Mouse (Mus musculus): ENCODE data around the gene Tmem59l.

The Tmem59l gene

GRCm38 (mm10) chr8:70506328-70507026 is 19.3 kb upstream of the Tmem59l start, which contains the start of gene Rex1bd:
TSS of gene Rex1bd (minus strand) at chr8:70506752.
- peak; percentile 96 to 97 for DNase-seq

- DNase-seq: peak in 1 of 2 experiments; percentile 36
Measured at GRCm38 (mm10) chr8:70505698-70506327, 18.7 kb upstream of the Tmem59l start.

DNA sequence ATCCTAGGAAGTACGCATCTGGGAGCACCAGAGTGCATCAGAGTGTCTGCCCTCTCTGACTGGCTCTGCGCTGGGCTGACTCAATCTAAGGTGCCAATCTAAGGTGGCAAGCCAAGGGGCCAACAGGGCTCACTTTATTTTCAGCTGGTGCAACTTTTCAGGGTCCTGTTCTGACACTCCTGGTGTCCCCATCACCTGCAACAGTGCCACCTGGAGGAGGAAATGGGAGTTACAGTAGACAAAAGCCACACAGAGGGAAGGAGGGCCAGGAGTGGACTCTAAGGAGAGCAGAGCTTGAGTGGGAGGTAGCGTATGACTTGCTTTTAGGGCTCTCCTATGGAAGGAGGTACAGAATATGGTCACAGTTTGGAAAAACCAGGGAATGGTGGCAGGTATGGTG is 17.7 kb upstream of the Tmem59l start:
- peak; percentile 65 to 90 for DNase-seq

- DNase-seq: peak; percentile 49 to 74
Measured at GRCm38 (mm10) chr8:70504291-70504716, 17.1 kb upstream of the Tmem59l start.

DNA sequence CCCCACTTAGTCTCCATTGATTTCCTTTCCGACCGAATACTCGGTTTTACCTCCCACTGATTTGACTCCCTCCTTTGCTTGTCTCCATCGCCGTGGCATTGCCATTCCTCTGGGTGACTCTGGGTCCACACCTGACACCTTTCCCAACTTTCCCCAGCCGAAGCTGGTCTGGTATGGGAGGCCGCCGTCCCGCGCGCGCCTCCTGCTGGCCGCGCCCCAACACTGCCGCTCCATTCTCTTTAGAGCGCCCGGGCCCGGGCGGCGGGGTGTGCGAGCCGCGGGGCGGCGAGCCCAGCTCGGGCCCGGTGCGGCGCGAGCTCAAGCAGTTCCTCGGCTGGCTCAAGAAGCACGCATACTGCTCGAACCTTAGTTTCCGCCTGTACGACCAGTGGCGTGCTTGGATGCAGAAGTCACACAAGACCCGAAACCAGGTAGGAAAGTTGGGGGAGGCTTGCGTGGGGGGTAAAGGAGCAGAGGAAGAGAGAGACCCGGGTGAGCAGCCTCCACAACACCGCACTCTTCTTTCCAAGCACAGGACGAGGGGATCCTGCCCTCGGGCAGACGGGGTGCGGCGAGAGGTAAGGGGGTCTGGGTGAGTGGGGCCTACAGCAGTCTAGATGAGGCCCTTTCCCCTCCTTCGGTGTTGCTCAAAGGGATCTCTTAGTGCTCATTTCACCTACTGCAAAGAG is 16.0 kb upstream of the Tmem59l start:
- peak; percentile 63 to 83 for DNase-seq

GRCm38 (mm10) chr8:70502540-70502939 is 15.4 kb upstream of the Tmem59l start:
- no peak for DNase-seq

DNA sequence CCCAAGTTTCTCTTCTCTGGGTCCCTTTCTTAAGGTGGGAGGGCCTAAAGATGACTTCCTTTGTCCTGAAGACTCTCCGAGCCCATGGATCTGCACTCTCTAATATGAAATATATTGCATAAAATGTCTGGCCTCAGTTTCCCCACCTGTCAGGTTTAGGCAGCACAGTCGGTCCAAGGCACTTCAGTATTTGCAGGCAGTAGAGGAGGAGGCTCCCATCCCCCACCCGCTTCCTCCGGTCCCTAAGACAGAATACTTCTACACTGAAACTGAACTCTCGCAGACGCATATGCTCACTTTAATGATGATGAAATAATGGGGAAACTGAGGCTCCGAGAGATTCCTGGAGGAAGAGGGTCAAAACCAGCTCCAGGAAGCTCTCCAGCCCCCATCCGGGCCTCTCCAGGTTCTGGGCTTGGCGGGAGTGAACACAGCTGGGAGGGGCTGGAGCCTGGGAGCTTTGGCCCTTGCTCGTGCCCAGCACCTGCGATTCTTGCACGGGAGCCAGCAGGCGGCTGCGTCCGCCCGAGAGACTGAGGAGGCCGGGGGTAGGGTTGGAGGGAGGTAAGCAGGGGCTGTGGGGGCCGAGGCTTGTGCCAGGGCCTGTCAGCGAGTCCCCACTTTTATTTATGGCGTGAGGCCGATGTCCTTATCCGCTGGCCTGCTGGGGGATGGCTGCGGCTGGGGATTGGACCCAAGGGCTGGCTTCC is 14.8 kb upstream of the Tmem59l start:
- no peak for DNase-seq

DNA sequence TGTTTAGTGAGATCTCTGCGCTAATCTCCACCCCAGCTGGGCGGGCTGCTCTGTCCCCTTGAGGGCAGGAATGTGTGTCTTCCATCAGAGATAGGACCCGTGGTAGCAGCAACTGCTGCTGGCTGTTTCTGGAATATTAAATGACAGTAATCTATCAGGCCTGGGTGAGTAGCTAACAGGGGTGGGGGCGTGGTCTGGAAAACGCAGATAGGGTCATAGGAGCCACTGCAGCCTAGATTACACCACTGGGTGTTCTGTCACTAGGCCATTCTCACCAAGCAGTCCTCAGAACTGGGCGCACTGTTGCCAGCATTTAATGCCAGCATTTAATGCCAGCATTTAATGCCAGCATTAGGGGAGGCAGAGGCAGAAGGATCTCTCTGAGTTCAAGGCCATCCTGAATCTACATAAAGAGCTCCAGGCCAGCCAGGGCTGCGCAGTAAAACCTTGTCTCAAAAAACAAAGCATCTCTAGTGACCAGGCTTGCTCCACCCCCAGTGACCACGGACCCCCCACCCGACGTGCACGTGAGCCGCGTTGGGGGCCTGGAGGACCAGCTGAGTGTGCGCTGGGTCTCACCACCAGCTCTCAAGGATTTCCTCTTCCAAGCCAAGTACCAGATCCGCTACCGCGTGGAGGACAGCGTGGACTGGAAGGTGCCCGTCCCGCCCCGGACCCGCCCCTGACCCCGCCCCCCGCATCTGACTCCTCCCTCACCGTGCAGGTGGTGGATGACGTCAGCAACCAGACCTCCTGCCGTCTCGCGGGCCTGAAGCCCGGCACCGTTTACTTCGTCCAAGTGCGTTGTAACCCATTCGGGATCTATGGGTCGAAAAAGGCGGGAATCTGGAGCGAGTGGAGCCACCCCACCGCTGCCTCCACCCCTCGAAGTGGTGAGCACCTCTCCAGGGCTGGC is 13.5 kb upstream of the Tmem59l start:
- DNase-seq: peak; percentile 31 to 71

GRCm38 (mm10) chr8:70495771-70496062 is 8.6 kb upstream of the Tmem59l start:
- DNase-seq: no peak

DNA sequence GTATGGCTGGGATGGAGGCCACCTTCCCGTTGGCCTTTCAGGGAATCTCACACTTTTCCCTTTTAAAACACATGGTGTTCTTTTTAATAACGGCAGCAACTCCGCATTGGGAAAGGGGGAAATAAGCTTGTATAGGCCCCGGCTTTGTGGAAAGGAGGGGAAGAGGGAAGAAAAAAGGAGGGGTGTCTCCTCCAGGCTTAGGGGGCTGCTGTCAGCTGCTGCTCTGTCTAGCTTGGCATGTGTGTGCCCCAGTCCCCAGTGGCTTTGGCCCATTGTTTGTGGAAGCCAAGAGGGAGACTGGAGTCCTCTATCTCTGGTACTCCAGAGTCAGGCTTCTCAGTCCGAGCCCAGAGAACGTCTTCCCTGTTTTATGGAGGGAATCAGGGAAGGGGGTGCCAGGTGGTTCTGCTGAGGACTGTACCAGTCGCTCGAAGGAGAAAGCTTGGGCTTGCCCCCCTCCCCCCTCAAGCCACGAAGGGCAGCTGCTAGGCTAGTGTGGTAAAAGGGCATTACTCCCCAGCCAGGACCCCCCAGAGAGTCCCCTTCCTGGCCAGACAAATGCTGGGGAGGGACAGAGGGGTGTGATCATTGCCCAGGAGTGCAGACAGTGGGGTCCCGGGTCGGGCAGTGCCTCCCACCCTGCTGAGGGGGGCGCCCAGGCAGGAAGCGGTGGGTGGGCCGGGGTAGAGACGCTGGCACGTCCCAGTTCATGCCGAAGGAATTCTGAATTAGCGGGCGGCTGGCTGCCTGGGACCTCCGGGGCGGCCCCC is 8.0 kb upstream of the Tmem59l start:
- no peak for DNase-seq

DNA sequence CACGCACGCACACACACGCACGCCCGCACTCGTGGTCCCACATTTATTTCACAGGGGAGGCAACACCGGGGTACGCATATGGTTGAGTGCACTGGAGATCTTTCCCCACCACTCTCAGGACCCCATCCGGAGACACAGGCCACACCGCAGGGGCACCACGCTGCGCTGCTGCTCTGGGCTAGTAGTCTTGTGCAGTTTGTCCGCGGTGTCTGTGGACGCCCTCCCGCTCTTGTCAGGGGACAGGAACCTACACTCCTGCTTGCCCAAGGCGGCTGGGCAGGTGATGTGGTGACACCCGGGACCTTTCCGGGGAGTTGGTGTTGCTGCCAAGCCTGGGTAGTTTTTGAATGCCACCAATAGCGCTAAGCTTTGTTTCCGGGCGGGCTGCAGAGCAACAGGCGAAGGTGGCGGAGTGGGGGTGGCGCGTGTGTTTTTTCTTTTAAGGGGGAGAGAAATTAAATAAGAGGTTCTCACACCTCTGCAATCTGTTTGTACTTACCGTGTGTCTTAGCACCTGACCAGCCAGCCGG is 7.3 kb upstream of the Tmem59l start:
- DNase-seq: no peak

DNA sequence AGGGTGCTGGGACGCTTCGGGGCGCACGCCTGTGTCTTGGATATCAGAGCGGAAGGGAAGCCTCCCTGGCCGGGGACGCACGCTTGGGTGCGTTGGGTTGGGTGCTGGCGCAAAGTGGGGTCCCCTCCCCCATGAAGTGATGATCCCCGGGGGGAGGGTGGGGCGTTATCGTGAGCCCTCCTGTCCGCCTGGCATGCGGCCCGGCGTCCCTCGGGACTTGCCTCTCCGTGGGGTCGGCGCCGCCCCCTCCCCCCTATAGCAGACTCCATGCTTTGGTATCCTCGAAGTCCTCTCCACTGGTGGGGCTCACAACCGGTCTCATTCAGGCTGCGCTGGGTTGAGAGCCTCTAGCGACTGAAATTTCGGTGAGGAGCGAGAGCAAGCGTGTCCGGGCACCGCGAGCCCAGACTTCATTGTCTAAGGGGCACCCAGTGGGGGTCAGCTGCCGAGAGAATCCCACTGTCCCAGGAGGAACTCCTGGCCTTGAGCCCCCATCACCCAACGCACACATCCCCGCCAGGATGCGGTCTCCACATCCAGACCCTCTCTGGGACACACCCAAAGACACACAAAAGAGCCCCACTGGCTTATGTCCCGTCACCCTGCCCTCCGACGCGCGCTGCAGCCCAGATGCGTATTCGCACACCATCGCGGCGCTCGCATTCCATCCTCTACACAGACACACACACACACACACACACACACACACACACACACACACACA is 6.7 kb upstream of the Tmem59l start:
- DNase-seq: no peak

DNA sequence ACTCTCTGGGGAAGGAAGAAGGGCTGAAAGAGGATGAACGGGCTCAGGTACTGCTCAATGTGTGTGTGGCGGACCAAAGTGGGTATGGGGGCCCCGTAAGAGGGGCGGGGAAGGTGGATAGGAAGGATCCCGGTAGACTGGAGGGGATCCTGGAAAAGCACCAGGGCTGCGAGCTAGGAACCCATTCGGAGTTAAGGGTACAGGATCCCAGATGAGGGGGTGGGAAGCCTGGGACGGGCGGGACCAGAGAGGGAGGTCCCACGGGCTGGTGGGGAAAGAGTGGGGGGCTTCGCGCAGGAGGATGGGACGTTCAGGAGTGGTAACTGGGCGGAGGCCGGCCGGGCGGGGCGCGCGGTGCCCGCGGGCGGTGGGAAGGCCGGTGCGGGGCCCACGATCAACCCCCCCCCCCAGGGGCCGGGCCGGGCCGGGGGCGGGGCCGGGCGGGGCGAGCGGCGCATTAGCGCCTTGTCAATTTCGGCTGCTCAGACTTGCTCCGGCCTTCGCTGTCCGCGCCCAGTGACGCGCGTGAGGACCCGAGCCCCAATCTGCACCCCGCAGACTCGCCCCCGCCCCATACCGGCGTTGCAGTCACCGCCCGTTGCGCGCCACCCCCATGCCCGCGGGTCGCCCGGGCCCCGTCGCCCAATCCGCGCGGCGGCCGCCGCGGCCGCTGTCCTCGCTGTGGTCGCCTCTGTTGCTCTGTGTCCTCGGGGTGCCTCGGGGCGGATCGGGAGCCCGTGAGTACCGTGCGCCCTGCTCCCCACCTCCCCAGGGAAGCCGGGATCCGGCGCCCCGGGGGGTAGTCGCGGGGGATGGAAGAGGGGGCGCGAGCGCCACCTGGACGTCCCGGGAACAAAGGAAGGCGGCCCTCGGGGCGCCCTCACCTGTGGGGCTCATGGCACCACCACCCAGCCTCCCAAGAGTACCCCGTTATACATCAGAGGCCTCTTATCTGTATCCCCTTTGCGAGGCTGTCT is 5.8 kb upstream of the Tmem59l start, which contains the start of gene Crlf1:
Gene Crlf1 (plus strand): TSS at position 495 of the 977 bp plus-strand sequence.
- no peak for DNase-seq

- no peak for DNase-seq
Measured at GRCm38 (mm10) chr8:70490880-70491495, 3.8 kb upstream of the Tmem59l start.

GRCm38 (mm10) chr8:70490061-70490879 is 3.1 kb upstream of the Tmem59l start:
- DNase-seq: no peak

DNA sequence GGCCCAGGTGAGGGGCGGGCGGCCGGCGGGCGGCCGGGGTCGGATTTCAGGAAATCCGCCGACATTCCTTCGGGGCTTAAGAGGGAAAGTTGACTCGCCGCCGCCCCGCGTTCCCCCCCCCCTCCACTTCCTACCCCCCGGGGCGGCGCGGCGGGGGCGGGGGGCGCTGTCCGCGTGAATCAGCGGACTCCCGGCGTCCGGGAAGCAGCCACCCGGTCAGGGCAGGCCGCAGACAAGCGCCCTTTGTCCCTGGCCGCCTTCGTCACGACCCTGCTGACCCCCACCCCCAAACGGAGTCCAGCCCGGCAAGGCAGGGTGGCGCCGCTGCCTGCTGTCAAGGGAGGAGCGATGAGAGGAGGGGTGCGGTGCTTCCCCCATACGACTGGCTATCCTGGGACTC is 2.4 kb upstream of the Tmem59l start:
- peak; percentile 37 to 51 for DNase-seq

DNA sequence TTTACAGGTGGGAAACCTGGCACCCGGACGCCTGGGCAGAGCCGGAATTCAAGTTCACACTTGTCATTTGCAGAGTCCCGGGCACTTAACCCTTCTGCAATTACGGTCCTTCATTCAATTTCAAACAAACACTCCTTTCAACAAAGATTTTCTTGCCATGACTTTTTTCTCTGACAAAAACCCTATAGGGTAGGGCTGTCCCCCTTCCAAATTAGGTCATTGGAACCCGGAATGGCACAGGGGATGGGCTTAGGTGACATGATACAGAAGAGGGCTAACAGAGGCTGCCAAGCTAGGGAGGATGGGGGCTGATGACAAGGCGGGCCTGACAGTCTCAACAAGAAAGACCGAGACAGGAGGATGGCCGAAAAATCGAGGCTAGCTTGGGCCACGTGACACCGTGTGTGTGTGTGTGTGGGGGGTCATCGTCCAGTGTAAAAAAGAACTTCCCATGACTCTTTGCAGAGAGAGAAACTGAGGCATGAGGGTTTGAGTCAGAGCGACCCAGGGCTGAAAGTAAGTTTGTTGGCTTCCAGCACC is 1.8 kb upstream of the Tmem59l start:
- no peak for DNase-seq
